Mouse (Mus musculus) embryonic facial prominence, embryonic 11.5 days (tissue): ENCODE measurements around the gene Vps72. TPM values are rescaled to one million over a fixed set of nuclear protein-coding genes. Genes with fewer than 3 reads are reported as not detected.

Experiments
- ATAC-seq: fragments of 200-750 bp; cut with Nextera tagmentation; replicated peaks from 2 replicates; pipeline ENCODE4 v1.8.0; 2017; ENCODE audit warnings: low read depth; ENCODE audit not compliant: insufficient number of reproducible peaks, low FRiP score, low TSS enrichment
- DNase-seq: peaks from one replicate; pipeline ENCODE4 v3.0.0-alpha.2; 2015; ENCODE audit warnings: low spot score
- H3K27ac ChIP-seq: fragments of 300-500 bp; sonication (generic); replicated peaks from 2 replicates; pipeline ENCODE4 v1.5.1; 2014; ENCODE audit warnings: mild to moderate bottlenecking, low read depth, low read length, control low read depth
- H3K27me3 ChIP-seq: fragments of 300-500 bp; sonication (generic); 2 replicates; pipeline ENCODE4 v1.6.1; 2014; ENCODE audit warnings: mild to moderate bottlenecking, low read length, moderate library complexity, mixed read lengths; ENCODE audit not compliant: control insufficient read depth, insufficient read depth
- H3K36me3 ChIP-seq: fragments of 300-500 bp; sonication (generic); replicated peaks from 2 replicates; pipeline ENCODE4 v1.6.1; 2014; ENCODE audit warnings: low read depth, mild to moderate bottlenecking, low read length, moderate library complexity, mixed read lengths; ENCODE audit not compliant: control insufficient read depth, insufficient read depth
- H3K4me1 ChIP-seq: fragments of 300-500 bp; sonication (generic); 2 replicates; pipeline ENCODE4 v1.6.1; 2014; ENCODE audit warnings: low read length, mixed read lengths; ENCODE audit not compliant: control insufficient read depth, insufficient read depth
- H3K4me2 ChIP-seq: fragments of 300-500 bp; sonication (generic); 2 replicates; pipeline ENCODE4 v1.6.1; 2014; ENCODE audit warnings: low read depth, mild to moderate bottlenecking, control low read depth, low read length, moderate library complexity
- H3K4me3 ChIP-seq: fragments of 300-500 bp; sonication (generic); 2 replicates; pipeline ENCODE4 v1.5.1; 2014; ENCODE audit warnings: low read depth, low read length, control low read depth
- H3K9ac ChIP-seq: fragments of 300-500 bp; sonication (generic); replicated peaks from 2 replicates; pipeline ENCODE4 v1.6.1; 2014; ENCODE audit warnings: mild to moderate bottlenecking, control low read depth, low read length
- H3K9me3 ChIP-seq: fragments of 300-500 bp; sonication (generic); replicated peaks from 2 replicates; pipeline ENCODE4 v1.6.1; 2016; ENCODE audit warnings: mild to moderate bottlenecking, low read length, inconsistent platforms, mixed read lengths; ENCODE audit not compliant: control insufficient read depth
- whole genome bisulfite sequencing: fragments of 180-500 bp; shearing (Covaris S2); extraction: QIAGEN DNeasy Blood & Tissue Kit; methylation state at CpG from one replicate; pipeline ENCODE4 v1.1.7; 2014; 5-methylcytosine and 5-hydroxymethylcytosine counted together
- microRNA-seq: library from miRNA; unstranded; fragments of <30 nt; microRNA quantifications from one replicate; pipeline ENCODE4, GENCODE M21; 2016; ENCODE audit warnings: borderline number of aligned reads
- polyA plus RNA-seq: library from polyadenylated mRNA; unstranded; fragments of >200 nt; fragmentation: Nextera tagmentation; extraction: Ambion mirVana; gene quantifications from 2 replicates; pipeline ENCODE4 v1.2.1, GENCODE M21; 2014

Vps72 gene
- polyA plus RNA-seq, 1 experiment from 2014 or later = 229 TPM

DNA sequence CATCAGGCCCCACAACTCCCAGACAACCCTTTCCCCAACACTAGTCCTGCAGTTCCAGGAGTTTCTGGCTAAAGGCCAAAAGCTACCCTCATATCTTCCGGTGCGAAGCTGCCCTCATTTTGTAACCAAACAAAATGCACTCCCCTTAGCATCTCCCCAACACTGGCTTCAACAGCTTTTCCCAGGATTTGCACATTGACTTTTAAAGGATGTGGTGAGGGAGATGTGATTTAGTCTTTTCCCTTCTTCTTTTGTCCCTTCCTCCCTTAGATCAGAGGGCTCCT is 51.5 kb downstream of the Vps72 start:
- WGBS = 59% methylated on average over 2 of the region's 2 CpGs
- DNase-seq = no peak
- no peaks in the 10 kb centered on the region for H3K9me3 ChIP-seq
- H3K4me1 ChIP-seq = no peaks in the 10 kb centered on the region
- no peaks in the 10 kb centered on the region; the same call in 1 of the 2 replicates for H3K27me3 ChIP-seq
- peak overlapping the region; percentile 85; the same call in 1 of the 2 replicates for H3K4me2 ChIP-seq
- H3K36me3 ChIP-seq = peaks cover 3% of the 10 kb centered on the region
- H3K27ac ChIP-seq = no peak overlapping the region
- 0 out of 2 replicates have a peak overlapping the region, but pooled peaks have one; percentile 1 for H3K4me3 ChIP-seq
- no peak overlapping the region for H3K9ac ChIP-seq
- ATAC-seq = no peak

DNA sequence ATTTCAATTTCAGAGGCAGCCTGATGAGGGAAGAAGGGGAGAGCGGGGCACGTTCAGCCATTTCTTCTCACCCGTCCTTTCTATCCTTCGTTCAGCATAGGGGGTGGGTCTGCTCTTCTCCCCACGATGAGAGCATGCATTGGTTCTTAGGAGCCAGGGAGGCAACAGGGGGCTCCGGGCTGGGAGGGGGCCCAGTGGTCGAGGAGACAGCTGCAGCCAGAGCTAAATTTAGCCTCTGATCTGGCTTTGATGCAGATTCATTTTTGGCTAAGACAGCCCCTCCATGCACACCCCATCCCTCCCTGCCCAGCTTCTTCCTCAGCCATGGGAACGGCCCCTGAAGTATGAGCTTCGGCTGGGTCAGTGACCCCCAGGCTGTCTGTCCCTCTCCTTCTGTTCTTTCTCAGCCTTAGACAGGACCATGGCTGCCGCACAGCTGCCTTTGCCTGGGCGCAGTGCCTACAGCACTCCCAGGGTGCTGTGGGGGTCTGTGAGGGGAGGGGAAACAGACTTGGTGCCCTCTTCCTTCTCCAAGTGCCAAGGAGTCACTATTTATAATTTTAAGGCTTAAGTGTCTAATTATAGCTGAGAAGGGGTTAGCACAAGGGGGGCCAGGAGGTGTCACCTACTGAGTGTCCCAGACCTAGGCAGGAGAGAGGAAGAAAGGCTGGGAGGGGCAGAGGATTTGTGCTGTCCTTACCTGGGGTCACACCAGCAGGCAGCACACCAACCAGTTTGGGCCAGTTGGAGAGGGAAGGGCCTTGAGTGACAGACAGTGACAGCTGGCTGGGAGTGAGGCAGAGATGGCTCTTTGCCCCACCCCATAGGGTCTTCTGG is 52.8 kb downstream of the Vps72 start:
- ATAC-seq (no peak), DNase-seq (no peak)
- Histone ChIP-seq H3K9me3 (no peaks in the 10 kb centered on the region), H3K4me3 (no peak overlapping the region), H3K4me2 (no peak overlapping the region), H3K27ac (no peak overlapping the region), H3K9ac (peak overlapping the region; percentile 6; the same call in 1 of the 2 replicates), H3K4me1 (no peaks in the 10 kb centered on the region), H3K36me3 (peaks cover 3% of the 10 kb centered on the region), H3K27me3 (no peaks in the 10 kb centered on the region; the same call in 1 of the 2 replicates)
- 61% methylated on average over 11 of the region's 11 CpGs for WGBS

DNA sequence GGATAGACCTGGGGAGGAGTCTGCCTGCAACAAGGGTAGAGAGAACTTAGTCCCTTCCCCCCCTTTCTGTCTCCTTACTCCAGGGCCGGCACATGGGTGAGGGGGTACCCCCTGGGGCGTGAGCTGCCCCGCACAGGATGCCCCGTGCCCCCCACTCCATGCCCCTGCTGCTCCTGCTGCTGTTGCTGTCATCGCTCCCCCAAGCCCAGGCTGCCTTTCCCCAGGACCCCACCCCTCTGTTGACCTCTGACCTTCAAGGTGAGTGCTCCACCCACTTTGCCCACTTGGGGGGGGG is 53.4 kb downstream of the Vps72 start:
- H3K4me2 ChIP-seq = no peak overlapping the region
- H3K27me3 ChIP-seq = no peaks in the 10 kb centered on the region
- H3K9me3 ChIP-seq = no peaks in the 10 kb centered on the region
- no peak for DNase-seq
- no peaks in the 10 kb centered on the region for H3K4me1 ChIP-seq
- H3K27ac ChIP-seq = no peak overlapping the region
- ATAC-seq = no peak
- peaks cover 3% of the 10 kb centered on the region for H3K36me3 ChIP-seq
- WGBS = 63% methylated on average over 5 of the region's 5 CpGs
- no peak overlapping the region for H3K9ac ChIP-seq
- H3K4me3 ChIP-seq = no peak overlapping the region

DNA sequence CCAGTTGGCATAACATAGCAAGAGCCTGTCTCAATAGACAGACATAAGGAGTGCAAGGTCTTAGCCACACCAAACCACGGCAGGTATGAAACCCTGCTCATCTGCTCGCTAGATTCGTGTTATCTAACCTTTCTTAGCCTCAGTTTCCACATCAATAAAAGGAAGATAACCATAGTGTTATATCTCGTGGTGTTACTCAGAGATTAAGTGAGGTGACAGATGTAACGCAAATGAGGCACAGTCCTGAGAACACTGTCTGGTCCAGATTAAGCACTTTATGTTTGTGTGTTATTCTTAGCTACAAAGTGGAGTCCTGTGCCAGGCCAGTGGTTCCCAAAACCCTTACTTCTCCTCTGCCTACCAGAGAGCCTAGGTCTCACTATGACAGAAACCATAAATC is 54.0 kb downstream of the Vps72 start:
- Histone ChIP-seq H3K9me3 (no peaks in the 10 kb centered on the region), H3K4me3 (no peak overlapping the region), H3K4me1 (no peaks in the 10 kb centered on the region), H3K4me2 (no peak overlapping the region), H3K27me3 (no peaks in the 10 kb centered on the region), H3K9ac (no peak overlapping the region), H3K27ac (no peak overlapping the region), H3K36me3 (peaks cover 5% of the 10 kb centered on the region)
- DNase-seq = no peak
- no peak for ATAC-seq
- 88% methylated on average over 5 of the region's 5 CpGs for WGBS

DNA sequence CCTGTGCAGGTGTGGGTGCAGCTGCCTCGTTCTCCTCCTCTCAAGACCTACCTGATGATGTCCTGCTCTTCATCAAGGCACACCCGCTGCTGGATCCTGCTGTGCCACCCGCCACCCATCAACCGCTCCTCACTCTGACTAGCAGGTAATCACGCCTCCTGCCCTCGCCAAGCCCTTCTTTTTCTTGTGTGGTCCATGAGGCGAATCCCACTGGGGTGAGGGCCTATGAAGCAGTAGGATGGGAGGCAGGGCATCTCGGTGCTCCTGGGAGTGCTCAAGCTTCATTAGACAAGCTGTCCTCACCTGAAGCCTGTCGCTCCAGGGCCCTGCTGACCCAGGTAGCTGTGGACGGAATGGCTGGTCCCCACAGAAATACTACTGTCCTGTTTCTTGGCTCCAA is 59.2 kb downstream of the Vps72 start:
- Histone ChIP-seq H3K9me3 (no peaks in the 10 kb centered on the region), H3K36me3 (peaks cover 12% of the 10 kb centered on the region), H3K4me2 (no peak overlapping the region), H3K4me3 (no peak overlapping the region), H3K27ac (no peak overlapping the region), H3K4me1 (peaks cover 9% of the 10 kb centered on the region), H3K27me3 (peaks cover 41% of the 10 kb centered on the region), H3K9ac (no peak overlapping the region)
- DNase-seq (no peak), ATAC-seq (no peak)
- 90% methylated on average over 10 of the region's 10 CpGs for whole genome bisulfite sequencing

DNA sequence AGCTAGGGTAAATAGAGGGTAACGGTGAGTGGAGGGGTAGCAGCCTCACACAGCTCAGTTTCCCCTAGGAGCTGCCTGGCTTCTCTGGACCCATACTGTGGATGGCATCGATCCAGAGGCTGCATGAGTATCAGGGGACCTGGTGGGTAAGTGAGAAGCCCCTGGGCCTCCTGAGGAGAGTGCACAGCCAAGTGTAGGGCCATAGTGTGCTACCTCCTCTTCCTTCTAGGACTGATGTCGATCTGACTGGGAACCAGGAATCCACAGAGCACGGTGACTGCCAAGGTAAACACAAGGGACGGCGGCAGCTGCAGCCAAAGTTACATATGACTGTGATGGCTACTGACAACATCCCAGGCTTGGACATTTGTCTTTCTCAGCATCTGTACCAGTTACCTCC is 60.3 kb downstream of the Vps72 start:
- H3K9ac ChIP-seq = no peak overlapping the region
- H3K4me3 ChIP-seq = no peak overlapping the region
- peaks cover 41% of the 10 kb centered on the region for H3K27me3 ChIP-seq
- no peak overlapping the region for H3K27ac ChIP-seq
- DNase-seq = no peak
- no peak for ATAC-seq
- no peak overlapping the region for H3K4me2 ChIP-seq
- peaks cover 12% of the 10 kb centered on the region for H3K36me3 ChIP-seq
- no peaks in the 10 kb centered on the region for H3K9me3 ChIP-seq
- peaks cover 9% of the 10 kb centered on the region for H3K4me1 ChIP-seq
- WGBS = 84% methylated on average over 6 of the region's 6 CpGs

Small RNA genes within 50 kb of the gene (microRNA-seq; reads per million reads assigned to microRNA genes)
- not detected for gene Mir8099-1

Other genes starting within 250 kb of the Vps72 start
- 361 and 381 TPM in 2 replicates for gene Psmb4, start 224.1 kb upstream of the Vps72 start, polyA plus RNA-seq
- 10.5 and 11.3 TPM in 2 replicates for gene Selenbp1, start 178.0 kb upstream of the Vps72 start, polyA plus RNA-seq
- 10.8 and 12.5 TPM in 2 replicates for gene Rfx5, start 156.9 kb upstream of the Vps72 start, polyA plus RNA-seq
- 25.1 and 30.1 TPM in 2 replicates for gene Pi4kb, start 136.3 kb upstream of the Vps72 start, polyA plus RNA-seq
- gene Zfp687, start 95.6 kb upstream of the Vps72 start, polyA plus RNA-seq = 18.0 and 23.0 TPM in 2 replicates
- gene Psmd4, start 68.4 kb upstream of the Vps72 start, polyA plus RNA-seq = 311 and 325 TPM in 2 replicates
- gene Pip5k1a, start 4.1 kb upstream of the Vps72 start, polyA plus RNA-seq = 15.4 and 16.1 TPM in 2 replicates
- gene Tmod4, start 13.5 kb downstream of the Vps72 start, polyA plus RNA-seq = 0.28 and 0.42 TPM in 2 replicates
- gene Scnm1, start 23.0 kb downstream of the Vps72 start, polyA plus RNA-seq = 71.8 and 84.0 TPM in 2 replicates
- 13.2 and 15.1 TPM in 2 replicates for gene Lysmd1, start 23.1 kb downstream of the Vps72 start, polyA plus RNA-seq
- 2.0 and 2.5 TPM in 2 replicates for gene Tnfaip8l2, start 31.3 kb downstream of the Vps72 start, polyA plus RNA-seq
- 8.6 and 9.5 TPM in 2 replicates for gene Sema6c, start 49.4 kb downstream of the Vps72 start, polyA plus RNA-seq
- gene Gabpb2, start 106.9 kb downstream of the Vps72 start, polyA plus RNA-seq = 5.7 and 6.7 TPM in 2 replicates
- gene Cdc42se1, start 117.7 kb downstream of the Vps72 start, polyA plus RNA-seq = 93.9 and 105 TPM in 2 replicates
- gene Mllt11, start 121.1 kb downstream of the Vps72 start, polyA plus RNA-seq = 52.9 and 56.9 TPM in 2 replicates
- gene Gm128, start 130.6 kb downstream of the Vps72 start, polyA plus RNA-seq = 0.54 TPM in 1 of 2 replicates, not detected in the other
- 2.9 and 4.0 TPM in 2 replicates for gene Bnipl, start 140.2 kb downstream of the Vps72 start, polyA plus RNA-seq
- gene Mindy1, start 170.3 kb downstream of the Vps72 start, polyA plus RNA-seq = 45.7 and 46.8 TPM in 2 replicates
- 25.9 and 28.2 TPM in 2 replicates for gene Prune1, start 171.1 kb downstream of the Vps72 start, polyA plus RNA-seq
- 1.5 and 1.9 TPM in 2 replicates for gene Anxa9, start 196.2 kb downstream of the Vps72 start, polyA plus RNA-seq
- 117 and 118 TPM in 2 replicates for gene Cers2, start 203.8 kb downstream of the Vps72 start, polyA plus RNA-seq
- gene Setdb1, start 246.2 kb downstream of the Vps72 start, polyA plus RNA-seq = 66.2 and 67.3 TPM in 2 replicates